Mouse (Mus musculus): ENCODE data around the gene Usp44. TPM values are rescaled to one million over a fixed set of nuclear protein-coding genes. Genes with fewer than 3 reads are reported as not detected.

The Usp44 gene
- polyA plus RNA-seq, 1 experiment = 0.03 TPM

GRCm38 (mm10) chr10:93855126-93855525 lies 23.8 kb downstream of the Usp44 start:
- 91% methylated on average over 9 of the region's 9 CpGs for WGBS
- TF ChIP-seq CTCF (conservative IDR thresholded peaks at IDR 0.05; ENCODE audit: insufficient read depth, insufficient read length, low read depth, low read length) (no peak), POLR2A (IDR thresholded peaks at IDR 0.05; ENCODE audit: low read depth, low read length) (no peak)

DNA sequence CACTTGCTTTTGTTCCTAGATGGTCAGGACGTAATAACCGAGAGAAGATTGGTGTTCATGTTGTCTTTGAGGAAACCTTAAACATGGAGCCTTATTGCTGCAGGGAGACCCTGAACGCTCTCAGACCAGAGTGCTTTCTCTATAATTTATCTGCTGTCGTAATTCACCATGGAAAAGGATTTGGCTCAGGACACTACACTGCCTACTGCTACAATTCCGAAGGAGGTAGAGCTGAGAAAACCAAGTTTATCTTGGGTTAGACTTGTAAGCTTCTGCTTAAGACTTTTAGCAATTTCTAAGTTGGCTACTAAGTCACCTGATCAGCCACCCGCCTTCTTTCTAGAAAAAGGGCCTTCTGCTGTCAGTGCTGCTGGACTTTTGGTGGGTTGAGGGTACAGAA lies 24.7 kb downstream of the Usp44 start:
- H3K4me1 ChIP-seq (ENCODE audit: control insufficient read depth, insufficient read depth, low read length) = no peaks in the 10 kb centered on the region
- WGBS = 77% methylated on average over 6 of the region's 6 CpGs
- H3K27me3 ChIP-seq (replicated peaks; ENCODE audit: control insufficient read depth, insufficient read depth, low read length) = no peaks in the 10 kb centered on the region
- no peak overlapping the region for H3K4me3 ChIP-seq (ENCODE audit: insufficient read depth, low read depth, low read length)
- no peak for DNase-seq
- TF ChIP-seq POLR2A (IDR thresholded peaks at IDR 0.05; ENCODE audit: low read depth, low read length) = no peak
- H3K27ac ChIP-seq (ENCODE audit: insufficient read depth, low read depth, low read length) = no peak overlapping the region
- H3K36me3 ChIP-seq (ENCODE audit: control insufficient read depth, insufficient read depth, low read length) = no peaks in the 10 kb centered on the region; the same call in 1 of the 2 replicates

More at GRCm38 (mm10) chr10:93855126-93855525, 23.8 kb downstream of the Usp44 start:
- H3K4me1 ChIP-seq (ENCODE audit: control insufficient read depth, insufficient read depth, low read length) = no peaks in the 10 kb centered on the region
- no peak for DNase-seq
- H3K27ac ChIP-seq (ENCODE audit: insufficient read depth, low read depth, low read length) = no peak overlapping the region
- no peaks in the 10 kb centered on the region for H3K27me3 ChIP-seq (replicated peaks; ENCODE audit: control insufficient read depth, insufficient read depth, low read length)
- no peak overlapping the region for H3K4me3 ChIP-seq (ENCODE audit: insufficient read depth, low read depth, low read length)
- H3K36me3 ChIP-seq (ENCODE audit: control insufficient read depth, insufficient read depth, low read length) = no peaks in the 10 kb centered on the region; the same call in 1 of the 2 replicates

DNA sequence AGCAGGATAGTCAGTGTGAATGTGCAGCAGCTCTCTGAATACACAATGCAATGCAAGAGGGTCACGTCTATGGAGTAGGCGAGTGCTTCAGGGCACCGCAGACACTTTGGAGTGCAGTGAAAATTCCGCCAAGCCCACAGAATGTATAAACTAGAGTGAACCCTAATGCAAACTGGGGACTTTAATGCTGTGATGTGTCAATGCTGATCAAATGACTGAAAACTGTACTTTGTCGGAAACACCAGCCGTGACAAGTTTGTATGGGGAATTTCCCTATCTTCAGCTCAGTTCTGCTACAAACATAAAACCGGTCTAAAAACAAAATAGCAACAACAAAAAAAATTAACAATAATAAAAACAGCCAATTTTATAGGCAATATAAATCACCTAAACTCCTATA lies 37.0 kb downstream of the Usp44 start:
- Histone ChIP-seq H3K27me3 (replicated peaks; ENCODE audit: control insufficient read depth, insufficient read depth, low read length) (no peaks in the 10 kb centered on the region), H3K4me1 (ENCODE audit: control insufficient read depth, insufficient read depth, low read length) (no peaks in the 10 kb centered on the region), H3K4me3 (ENCODE audit: insufficient read depth, low read depth, low read length) (no peak overlapping the region), H3K36me3 (ENCODE audit: control insufficient read depth, insufficient read depth, low read length) (peaks cover 8% of the 10 kb centered on the region), H3K27ac (ENCODE audit: insufficient read depth, low read depth, low read length) (no peak overlapping the region)
- DNase-seq = no peak
- TF ChIP-seq POLR2A (IDR thresholded peaks at IDR 0.05; ENCODE audit: low read depth, low read length) (no peak), CTCF (conservative IDR thresholded peaks at IDR 0.05; ENCODE audit: insufficient read depth, insufficient read length, low read depth, low read length) (no peak)
- 95% methylated on average over 7 of the region's 7 CpGs for WGBS

DNA sequence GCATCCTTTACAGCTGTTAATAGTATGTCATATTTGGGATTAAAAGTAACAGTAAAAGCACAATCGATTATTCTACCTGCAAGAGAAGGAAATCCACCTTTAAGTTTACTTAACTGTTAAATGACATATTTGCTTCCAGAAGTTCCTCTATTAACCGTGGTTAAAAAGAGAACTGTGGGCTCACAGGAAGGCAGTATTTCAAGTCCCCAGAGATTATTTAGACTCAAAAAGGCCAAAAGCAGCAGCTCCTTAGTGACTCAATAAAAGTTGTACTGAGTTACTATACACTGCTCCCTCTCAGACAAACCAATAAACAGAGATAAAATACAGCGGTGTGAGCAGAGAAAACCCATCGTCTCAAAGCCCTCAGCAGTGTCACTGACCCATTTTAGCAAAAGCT lies 37.5 kb downstream of the Usp44 start:
- DNase-seq = no peak
- peaks cover 10% of the 10 kb centered on the region for H3K36me3 ChIP-seq (ENCODE audit: control insufficient read depth, insufficient read depth, low read length)
- no peak overlapping the region for H3K4me3 ChIP-seq (ENCODE audit: insufficient read depth, low read depth, low read length)
- 85% methylated on average over 4 of the region's 4 CpGs for WGBS
- no peaks in the 10 kb centered on the region for H3K27me3 ChIP-seq (replicated peaks; ENCODE audit: control insufficient read depth, insufficient read depth, low read length)
- no peaks in the 10 kb centered on the region for H3K4me1 ChIP-seq (ENCODE audit: control insufficient read depth, insufficient read depth, low read length)
- TF ChIP-seq POLR2A (IDR thresholded peaks at IDR 0.05; ENCODE audit: low read depth, low read length) (no peak), CTCF (conservative IDR thresholded peaks at IDR 0.05; ENCODE audit: insufficient read depth, insufficient read length, low read depth, low read length) (no peak)
- no peak overlapping the region for H3K27ac ChIP-seq (ENCODE audit: insufficient read depth, low read depth, low read length)

DNA sequence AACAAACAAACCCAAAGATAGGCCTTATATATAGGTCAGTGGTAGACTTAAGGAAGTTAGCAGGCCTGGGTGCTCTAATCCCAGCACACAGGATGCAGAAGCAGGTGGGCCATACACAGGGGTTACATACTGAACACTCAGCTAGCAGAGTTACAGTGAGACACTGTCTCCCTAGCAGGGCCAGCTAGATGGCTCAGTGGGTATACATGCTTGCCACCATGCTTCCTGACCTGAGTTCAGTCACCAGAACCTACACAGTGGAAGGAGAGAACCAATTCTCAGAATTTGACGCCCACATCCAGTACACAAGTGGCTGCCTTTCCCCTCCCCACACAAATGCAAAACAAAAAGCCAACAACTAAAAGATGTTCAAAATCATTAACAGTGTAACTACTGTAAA lies 45.4 kb downstream of the Usp44 start:
- H3K4me3 ChIP-seq (ENCODE audit: insufficient read depth, low read depth, low read length) = no peak overlapping the region
- no peak for TF ChIP-seq CTCF (conservative IDR thresholded peaks at IDR 0.05; ENCODE audit: insufficient read depth, insufficient read length, low read depth, low read length)
- no peak for TF ChIP-seq POLR2A (IDR thresholded peaks at IDR 0.05; ENCODE audit: low read depth, low read length)
- no peak overlapping the region for H3K27ac ChIP-seq (ENCODE audit: insufficient read depth, low read depth, low read length)
- WGBS = 84% methylated on average over 1 of the region's 1 CpGs
- 0 out of 2 replicates have a peak, but pooled peaks cover 2% of the 10 kb centered on the region for H3K36me3 ChIP-seq (ENCODE audit: control insufficient read depth, insufficient read depth, low read length)
- no peaks in the 10 kb centered on the region for H3K27me3 ChIP-seq (replicated peaks; ENCODE audit: control insufficient read depth, insufficient read depth, low read length)
- no peak for DNase-seq
- no peaks in the 10 kb centered on the region for H3K4me1 ChIP-seq (ENCODE audit: control insufficient read depth, insufficient read depth, low read length)

- H3K27me3 ChIP-seq (replicated peaks; ENCODE audit: control insufficient read depth, insufficient read depth, low read length) = no peaks in the 10 kb centered on the region
- H3K27ac ChIP-seq (ENCODE audit: insufficient read depth, low read depth, low read length) = no peak overlapping the region
- TF ChIP-seq CTCF (conservative IDR thresholded peaks at IDR 0.05; ENCODE audit: insufficient read depth, insufficient read length, low read depth, low read length) (no peak), POLR2A (IDR thresholded peaks at IDR 0.05; ENCODE audit: low read depth, low read length) (no peak)
- H3K4me1 ChIP-seq (ENCODE audit: control insufficient read depth, insufficient read depth, low read length) = no peaks in the 10 kb centered on the region
- 98% methylated on average over 4 of the region's 4 CpGs for WGBS
- no peak overlapping the region for H3K4me3 ChIP-seq (ENCODE audit: insufficient read depth, low read depth, low read length)
- no peaks in the 10 kb centered on the region for H3K36me3 ChIP-seq (ENCODE audit: control insufficient read depth, insufficient read depth, low read length)
- no peak for DNase-seq
Measured at GRCm38 (mm10) chr10:93878732-93879131, 47.4 kb downstream of the Usp44 start.

GRCm38 (mm10) chr10:93881918-93882317 lies 50.6 kb downstream of the Usp44 start:
- Histone ChIP-seq H3K4me3 (ENCODE audit: insufficient read depth, low read depth, low read length) (no peak overlapping the region), H3K36me3 (ENCODE audit: control insufficient read depth, insufficient read depth, low read length) (peaks cover 2% of the 10 kb centered on the region), H3K27me3 (replicated peaks; ENCODE audit: control insufficient read depth, insufficient read depth, low read length) (no peaks in the 10 kb centered on the region), H3K27ac (ENCODE audit: insufficient read depth, low read depth, low read length) (no peak overlapping the region), H3K4me1 (ENCODE audit: control insufficient read depth, insufficient read depth, low read length) (no peaks in the 10 kb centered on the region)
- TF ChIP-seq CTCF (conservative IDR thresholded peaks at IDR 0.05; ENCODE audit: insufficient read depth, insufficient read length, low read depth, low read length) = no peak
- TF ChIP-seq POLR2A (IDR thresholded peaks at IDR 0.05; ENCODE audit: low read depth, low read length) = no peak
- no peak for DNase-seq
